Mouse (Mus musculus) ES-Bruce4 (cell line): Measurements from ENCODE around the gene Tescl.

ENCODE experiments used
- CTCF ChIP-seq: IDR thresholded peaks from one replicate; pipeline ENCODE4 v1.8.1; 2011; ENCODE audit warnings: low read depth, low read length
- EP300 ChIP-seq: IDR thresholded peaks from 2 replicates; pipeline ENCODE4 v1.6.1; 2011; ENCODE audit warnings: low read depth, low read length; ENCODE audit not compliant: insufficient read depth

- TF ChIP-seq CTCF (peak; percentile 4), EP300 (no peak)
These were observed 8.0 kb downstream of the Tescl start for GRCm38 (mm10) chr7:24325675-24326128.
